Mouse (Mus musculus): ENCODE data around the gene Aig1. TPM values are rescaled to one million over a fixed set of nuclear protein-coding genes. Genes with fewer than 3 reads are reported as not detected.

Gene Aig1
- polyA plus RNA-seq, 2 experiments, result 6.6 to 14.3 TPM

- no peak for ATAC-seq (ENCODE audit: insufficient read depth)
- Histone ChIP-seq H3K9ac (replicated peaks) (no peak overlapping the region), H3K4me1 (replicated peaks; ENCODE audit: control insufficient read depth in 2 of 2, insufficient read depth in 2 of 2, low read length in 1 of 2) (no peaks in the 10 kb centered on the region), H3K9me3 (ENCODE audit: control insufficient read depth, low read length) (no peaks in the 10 kb centered on the region), H3K36me3 (replicated peaks; ENCODE audit: control insufficient read depth, insufficient read depth, low read depth) (no peaks in the 10 kb centered on the region), H3K27me3 (ENCODE audit: control insufficient read depth, insufficient read depth, low read length) (no peaks in the 10 kb centered on the region), H3K27ac (no peak overlapping the region), H3K4me3 (ENCODE audit: insufficient read depth in 1 of 2, low read depth in 2 of 2, low read length in 2 of 2) (no peak overlapping the region), H3K4me2 (ENCODE audit: low read depth) (no peak overlapping the region)
- 73% methylated on average over 5 of the region's 5 CpGs for WGBS (ENCODE audit: insufficient replicate concordance)
- no peak for TF ChIP-seq CTCF (IDR thresholded peaks at IDR 0.05; ENCODE audit: low read depth)
- no peak for TF ChIP-seq EP300 (IDR thresholded peaks at IDR 0.05; ENCODE audit: low read depth)
- DNase-seq (ENCODE audit: low read depth in 3 of 3, low spot score in 3 of 3), result no peak
Observed at GRCm38 (mm10) chr10:13782774-13783173, 86.0 kb downstream of the Aig1 start.

GRCm38 (mm10) chr10:13782235-13782757 lies 86.5 kb downstream of the Aig1 start:
- H3K4me1 ChIP-seq (replicated peaks; ENCODE audit: control insufficient read depth in 2 of 2, insufficient read depth in 2 of 2, low read length in 1 of 2), result no peaks in the 10 kb centered on the region
- no peak for DNase-seq (ENCODE audit: low read depth in 3 of 3, low spot score in 3 of 3)
- H3K36me3 ChIP-seq (replicated peaks; ENCODE audit: control insufficient read depth, insufficient read depth, low read depth), result no peaks in the 10 kb centered on the region
- H3K9me3 ChIP-seq (ENCODE audit: control insufficient read depth, low read length), result no peaks in the 10 kb centered on the region
- H3K27ac ChIP-seq, result no peak overlapping the region
- no peak overlapping the region for H3K9ac ChIP-seq (replicated peaks)
- H3K4me3 ChIP-seq (ENCODE audit: insufficient read depth in 1 of 2, low read depth in 2 of 2, low read length in 2 of 2), result no peak overlapping the region
- ATAC-seq (ENCODE audit: insufficient read depth), result no peak
- no peak overlapping the region for H3K4me2 ChIP-seq (ENCODE audit: low read depth)
- H3K27me3 ChIP-seq (ENCODE audit: control insufficient read depth, insufficient read depth, low read length), result no peaks in the 10 kb centered on the region
- 70% methylated on average over 10 of the region's 10 CpGs for WGBS (ENCODE audit: insufficient replicate concordance)
- no peak for TF ChIP-seq CTCF (IDR thresholded peaks at IDR 0.05; ENCODE audit: low read depth)
- no peak for TF ChIP-seq EP300 (IDR thresholded peaks at IDR 0.05; ENCODE audit: low read depth)

GRCm38 (mm10) chr10:13776014-13776413 lies 92.8 kb downstream of the Aig1 start:
- Histone ChIP-seq H3K4me2 (ENCODE audit: low read depth) (no peak overlapping the region), H3K36me3 (replicated peaks; ENCODE audit: control insufficient read depth, insufficient read depth, low read depth) (no peaks in the 10 kb centered on the region), H3K9ac (replicated peaks) (no peak overlapping the region), H3K4me1 (replicated peaks; ENCODE audit: control insufficient read depth in 2 of 2, insufficient read depth in 2 of 2, low read length in 1 of 2) (no peaks in the 10 kb centered on the region), H3K27ac (no peak overlapping the region), H3K27me3 (ENCODE audit: control insufficient read depth, insufficient read depth, low read length) (no peaks in the 10 kb centered on the region), H3K4me3 (ENCODE audit: insufficient read depth in 1 of 2, low read depth in 2 of 2, low read length in 2 of 2) (no peak overlapping the region), H3K9me3 (ENCODE audit: control insufficient read depth, low read length) (no peaks in the 10 kb centered on the region)
- ATAC-seq (ENCODE audit: insufficient read depth) (no peak), DNase-seq (ENCODE audit: low read depth in 3 of 3, low spot score in 3 of 3) (no peak)
- no peak for TF ChIP-seq CTCF (IDR thresholded peaks at IDR 0.05; ENCODE audit: low read depth)
- TF ChIP-seq EP300 (IDR thresholded peaks at IDR 0.05; ENCODE audit: low read depth), result no peak
- 67% methylated on average over 3 of the region's 3 CpGs for WGBS (ENCODE audit: insufficient replicate concordance)

- H3K4me2 ChIP-seq (ENCODE audit: low read depth), result no peak overlapping the region
- no peaks in the 10 kb centered on the region for H3K36me3 ChIP-seq (replicated peaks; ENCODE audit: control insufficient read depth, insufficient read depth, low read depth)
- H3K4me1 ChIP-seq (replicated peaks; ENCODE audit: control insufficient read depth in 2 of 2, insufficient read depth in 2 of 2, low read length in 1 of 2), result no peaks in the 10 kb centered on the region
- H3K9ac ChIP-seq (replicated peaks), result no peak overlapping the region
- WGBS (ENCODE audit: insufficient replicate concordance), result 85% methylated on average over 2 of the region's 2 CpGs
- no peak for TF ChIP-seq EP300 (IDR thresholded peaks at IDR 0.05; ENCODE audit: low read depth)
- no peak for TF ChIP-seq CTCF (IDR thresholded peaks at IDR 0.05; ENCODE audit: low read depth)
- H3K9me3 ChIP-seq (ENCODE audit: control insufficient read depth, low read length), result no peaks in the 10 kb centered on the region
- ATAC-seq (ENCODE audit: insufficient read depth) (no peak), DNase-seq (ENCODE audit: low read depth in 3 of 3, low spot score in 3 of 3) (no peak)
- H3K4me3 ChIP-seq (ENCODE audit: insufficient read depth in 1 of 2, low read depth in 2 of 2, low read length in 2 of 2), result no peak overlapping the region
- H3K27ac ChIP-seq, result no peak overlapping the region
- no peaks in the 10 kb centered on the region for H3K27me3 ChIP-seq (ENCODE audit: control insufficient read depth, insufficient read depth, low read length)
Observed at GRCm38 (mm10) chr10:13775411-13775810, 93.4 kb downstream of the Aig1 start.

GRCm38 (mm10) chr10:13774910-13775309 lies 93.9 kb downstream of the Aig1 start:
- H3K9ac ChIP-seq (replicated peaks), result no peak overlapping the region
- WGBS (ENCODE audit: insufficient replicate concordance), result 57% methylated on average over 3 of the region's 3 CpGs
- H3K27ac ChIP-seq, result no peak overlapping the region
- ATAC-seq (ENCODE audit: insufficient read depth) (no peak), DNase-seq (ENCODE audit: low read depth in 3 of 3, low spot score in 3 of 3) (no peak)
- no peak overlapping the region for H3K4me2 ChIP-seq (ENCODE audit: low read depth)
- H3K27me3 ChIP-seq (ENCODE audit: control insufficient read depth, insufficient read depth, low read length), result no peaks in the 10 kb centered on the region
- H3K4me1 ChIP-seq (replicated peaks; ENCODE audit: control insufficient read depth in 2 of 2, insufficient read depth in 2 of 2, low read length in 1 of 2), result no peaks in the 10 kb centered on the region
- H3K36me3 ChIP-seq (replicated peaks; ENCODE audit: control insufficient read depth, insufficient read depth, low read depth), result no peaks in the 10 kb centered on the region
- no peak overlapping the region for H3K4me3 ChIP-seq (ENCODE audit: insufficient read depth in 1 of 2, low read depth in 2 of 2, low read length in 2 of 2)
- H3K9me3 ChIP-seq (ENCODE audit: control insufficient read depth, low read length), result no peaks in the 10 kb centered on the region
- TF ChIP-seq CTCF (IDR thresholded peaks at IDR 0.05; ENCODE audit: low read depth), result no peak
- no peak for TF ChIP-seq EP300 (IDR thresholded peaks at IDR 0.05; ENCODE audit: low read depth)

All from liver, embryonic 14.5 days (tissue).